19 mouse cellular contexts compared by ENCODE assay signal in genomic region chr9:66710626-66711025, GRCm38 (mm10). TPM values are rescaled to one million over a fixed set of nuclear protein-coding genes. Genes with fewer than 3 reads are reported as not detected.
DNase-seq lines count a peak whose midpoint lies in the region; ATAC-seq and TF ChIP-seq lines count a peak whose summit lies in the region.
"Had no signal": no experiment of that assay in that cellular context is flagged by ENCODE, and none has a peak within 500 bp of the region (broad histone marks: within the 10 kb centered on the region; RNA-seq: fewer than 3 reads in every experiment).

No protein-coding gene starts in this region.

- no peak for ATAC-seq in heart, embryonic 12.5 days (ENCODE audit: insufficient number of reproducible peaks, low FRiP score)
- ATAC-seq: hindbrain, embryonic 16.5 days; liver, postnatal 0 days; midbrain, embryonic 15.5 days had no signal

- no peaks in the 10 kb centered on the region for H3K36me3 ChIP-seq in heart, embryonic 12.5 days
- H3K36me3 ChIP-seq in embryonic facial prominence, embryonic 10.5 days (replicated peaks) = no peaks in the 10 kb centered on the region
- H3K36me3 ChIP-seq: embryonic facial prominence, embryonic 12.5 days; midbrain, embryonic 15.5 days had no signal

- intact Hi-C loops in heart, postnatal 10 days (cut with DNase I) = no loop called here

- no peak overlapping the region for H3K4me2 ChIP-seq in heart, embryonic 12.5 days
- H3K4me2 ChIP-seq: embryonic facial prominence, embryonic 12.5 days; midbrain, embryonic 15.5 days had no signal

- H3K4me3 ChIP-seq in heart, embryonic 12.5 days = no peak overlapping the region
- H3K4me3 ChIP-seq in lung, adult 2 months (replicated peaks; ENCODE audit: extremely low read depth, low read depth, low read length) = no peak overlapping the region
- no peak overlapping the region for H3K4me3 ChIP-seq in embryonic facial prominence, embryonic 10.5 days
- H3K4me3 ChIP-seq: embryonic facial prominence, embryonic 12.5 days; megakaryocyte, embryonic 14.5 days; midbrain, embryonic 15.5 days had no signal

- no peak overlapping the region for H3K27ac ChIP-seq in heart, embryonic 12.5 days (ENCODE audit: poor library complexity, severe bottlenecking)
- no peak overlapping the region for H3K27ac ChIP-seq in embryonic facial prominence, embryonic 10.5 days (replicated peaks)
- H3K27ac ChIP-seq: embryonic facial prominence, embryonic 12.5 days; midbrain, embryonic 15.5 days had no signal

- H3K4me1 ChIP-seq in heart, embryonic 12.5 days (replicated peaks) = peaks cover 18% of the 10 kb centered on the region
- peaks cover 7% of the 10 kb centered on the region for H3K4me1 ChIP-seq in lung, adult 2 months (ENCODE audit: control insufficient read depth, insufficient read depth, low read length)
- H3K4me1 ChIP-seq in embryonic facial prominence, embryonic 10.5 days = peaks cover 40% of the 10 kb centered on the region

- no peaks in the 10 kb centered on the region for H3K9me3 ChIP-seq in heart, embryonic 12.5 days (replicated peaks)
- H3K9me3 ChIP-seq in embryonic facial prominence, embryonic 10.5 days = no peaks in the 10 kb centered on the region
- H3K9me3 ChIP-seq: embryonic facial prominence, embryonic 12.5 days; megakaryocyte, embryonic 14.5 days; midbrain, embryonic 15.5 days had no signal

- 68% methylated on average over 6 of the region's 6 CpGs for WGBS in heart, embryonic 12.5 days
- 55% methylated on average over 6 of the region's 6 CpGs for WGBS in lung, adult 2 months
- WGBS in embryonic facial prominence, embryonic 10.5 days = 82% methylated on average over 6 of the region's 6 CpGs

- no peak for TF ChIP-seq POLR2A in lung, adult 2 months (IDR thresholded peaks at IDR 0.05; ENCODE audit: borderline replicate concordance, extremely low read depth, low read depth, low read length)

- DNase-seq in adrenal gland, postnatal 10 days = peak; percentile 40
- no peak for DNase-seq in adrenal gland, adult 18-20 months (ENCODE audit: low spot score in 2 of 2)
- DNase-seq in heart, postnatal 10 days = peak; percentile 42 to 53
- peak; percentile 37 for DNase-seq in lung, postnatal 10 days
- no peak for DNase-seq in lung, adult 2 months
- peak; percentile 24 for DNase-seq in skeletal muscle tissue, adult 2 months (ENCODE audit: low read depth, low spot score)
- DNase-seq in embryonic facial prominence, embryonic 10.5 days (ENCODE audit: low spot score) = no peak
- DNase-seq: cerebellum, adult 11-12 months; cerebellum, postnatal 36 days; kidney, adult 18-20 months; layer of hippocampus, adult 9-11 months; liver, postnatal 0 days; right cerebral cortex, postnatal 4 days; thymus, postnatal 25 days had no signal

- H3K27me3 ChIP-seq in heart, embryonic 12.5 days (replicated peaks) = peaks cover 32% of the 10 kb centered on the region
- peaks cover 50% of the 10 kb centered on the region for H3K27me3 ChIP-seq in embryonic facial prominence, embryonic 10.5 days (replicated peaks; ENCODE audit: low read depth, poor library complexity, severe bottlenecking)

- no peak overlapping the region for H3K9ac ChIP-seq in heart, embryonic 12.5 days
- H3K9ac ChIP-seq: embryonic facial prominence, embryonic 12.5 days; liver, postnatal 0 days; midbrain, embryonic 15.5 days had no signal

- TF ChIP-seq CTCF in lung, adult 2 months (IDR thresholded peaks at IDR 0.05; ENCODE audit: insufficient read depth, low read length) = no peak

RNA-seq across cellular contexts. Expression of gene Car12, which starts 2.9 kb away (rescaled TPM):
- under 1 TPM; 0.42 to 0.78 TPM for total RNA-seq in adrenal gland, postnatal 10 days (2021)
- total RNA-seq in adrenal gland, adult 18-20 months (2021) = under 1 TPM; 0.43 to 0.93 TPM
- total RNA-seq in heart, postnatal 10 days (2021) = under 1 TPM; 0.17 to 0.31 TPM
- polyA plus RNA-seq in heart, embryonic 12.5 days (2016; fragmentation: Nextera tagmentation; extraction: Ambion mirVana) = 0.61 and 0.77 TPM in 2 replicates
- polyA plus RNA-seq in lung, adult 2 months (2012; rRNA removed) = 0.88 and 6.7 TPM in 2 replicates
- polyA plus RNA-seq in embryonic facial prominence, embryonic 10.5 days (2016; fragmentation: Nextera tagmentation; extraction: Ambion mirVana) = 5.6 and 6.5 TPM in 2 replicates

Comparison
In these comparisons a context has a peak if more than half of its experiments do, and no peak if none do; other contexts are left out.
1. DNase-seq: peak in adrenal gland, postnatal 10 days (single experiment), heart, postnatal 10 days (2 of 2), lung, postnatal 10 days (single experiment) and skeletal muscle tissue, adult 2 months (single experiment); none in adrenal gland, adult 18-20 months (0 of 2), lung, adult 2 months (single experiment) and embryonic facial prominence, embryonic 10.5 days (single experiment).